Mouse (Mus musculus) neural tube, embryonic 12.5 days (tissue): ENCODE data around the gene Tvp23a. TPM values are rescaled to one million over a fixed set of nuclear protein-coding genes. Genes with fewer than 3 reads are reported as not detected.
A peak's percentile ranks its signal among the peaks of the same experiment; 100 is the strongest.

ENCODE experiments used
- ATAC-seq: fragments of 200-750 bp; cut with Nextera tagmentation; 2 replicates; pipeline ENCODE4 v1.8.0; 2017; ENCODE audit warnings: low read depth, mild to moderate bottlenecking, moderate TSS enrichment, moderate library complexity; ENCODE audit not compliant: low FRiP score
- H3K27ac ChIP-seq: fragments of 300-500 bp; sonication (generic); 2 replicates; pipeline ENCODE4 v1.5.1; 2016
- H3K27me3 ChIP-seq: fragments of 300-500 bp; sonication (generic); replicated peaks from 2 replicates; pipeline ENCODE4 v1.6.1; 2016; ENCODE audit warnings: mild to moderate bottlenecking
- H3K36me3 ChIP-seq: fragments of 300-500 bp; sonication (generic); 2 replicates; pipeline ENCODE4 v1.6.1; 2016; ENCODE audit warnings: mild to moderate bottlenecking
- H3K4me1 ChIP-seq: fragments of 300-500 bp; sonication (generic); 2 replicates; pipeline ENCODE4 v1.6.1; 2016
- H3K4me2 ChIP-seq: fragments of 300-500 bp; sonication (generic); replicated peaks from 2 replicates; pipeline ENCODE4 v1.6.1; 2016; ENCODE audit warnings: mild to moderate bottlenecking
- H3K4me3 ChIP-seq: fragments of 300-500 bp; sonication (generic); 2 replicates; pipeline ENCODE4 v1.5.1; 2016
- H3K9ac ChIP-seq: fragments of 300-500 bp; sonication (generic); 2 replicates; pipeline ENCODE4 v1.6.1; 2016; ENCODE audit warnings: mild to moderate bottlenecking
- H3K9me3 ChIP-seq: fragments of 300-500 bp; sonication (generic); 2 replicates; pipeline ENCODE4 v1.6.1; 2016; ENCODE audit warnings: mild to moderate bottlenecking
- WGBS: fragments of 180-500 bp; shearing (Covaris S2); methylation state at CpG from one replicate; pipeline ENCODE4 v1.1.7; 2016; 5-methylcytosine and 5-hydroxymethylcytosine counted together
- polyA plus RNA-seq: library from polyadenylated mRNA; unstranded; fragments of >200 nt; fragmentation: Nextera tagmentation; extraction: Ambion mirVana; gene quantifications from 2 replicates; pipeline ENCODE4 v1.2.1, GENCODE M21; 2016

Gene Tvp23a
- polyA plus RNA-seq, 1 experiment from 2014 or later: 33.8 TPM

GRCm38 (mm10) chr16:10384060-10384497, 63.1 kb downstream of the Tvp23a start:
- H3K9ac ChIP-seq: no peak overlapping the region
- H3K9me3 ChIP-seq: no peaks in the 10 kb centered on the region
- no peaks in the 10 kb centered on the region for H3K36me3 ChIP-seq
- H3K27me3 ChIP-seq: no peaks in the 10 kb centered on the region
- no peaks in the 10 kb centered on the region for H3K4me1 ChIP-seq
- H3K27ac ChIP-seq: no peak overlapping the region
- H3K4me2 ChIP-seq: peak overlapping the region; percentile 41
- 30% methylated on average over 8 of the region's 8 CpGs for WGBS
- no peak for ATAC-seq
- no peak overlapping the region for H3K4me3 ChIP-seq

- no peak overlapping the region for H3K27ac ChIP-seq
- 67% methylated on average over 2 of the region's 2 CpGs for WGBS
- no peaks in the 10 kb centered on the region for H3K9me3 ChIP-seq
- no peaks in the 10 kb centered on the region for H3K27me3 ChIP-seq
- H3K36me3 ChIP-seq: no peaks in the 10 kb centered on the region
- no peak overlapping the region for H3K4me2 ChIP-seq
- H3K4me3 ChIP-seq: no peak overlapping the region
- no peaks in the 10 kb centered on the region for H3K4me1 ChIP-seq
- no peak for ATAC-seq
- H3K9ac ChIP-seq: no peak overlapping the region
These were observed 67.6 kb downstream of the Tvp23a start for GRCm38 (mm10) chr16:10379531-10379930.

- Histone ChIP-seq H3K4me2 (no peak overlapping the region), H3K27ac (no peak overlapping the region), H3K27me3 (no peaks in the 10 kb centered on the region), H3K4me3 (no peak overlapping the region), H3K9me3 (no peaks in the 10 kb centered on the region), H3K9ac (no peak overlapping the region), H3K4me1 (no peaks in the 10 kb centered on the region), H3K36me3 (no peaks in the 10 kb centered on the region)
- no peak for ATAC-seq
- 32% methylated on average over 1 of the region's 1 CpGs for WGBS
These were observed 69.9 kb downstream of the Tvp23a start for GRCm38 (mm10) chr16:10377286-10377685.

- 30% methylated on average over 13 of the region's 13 CpGs for WGBS
- Histone ChIP-seq H3K36me3 (no peaks in the 10 kb centered on the region), H3K4me1 (peaks cover 7% of the 10 kb centered on the region), H3K9ac (no peak overlapping the region), H3K27ac (no peak overlapping the region), H3K4me2 (peak overlapping the region; percentile 48), H3K27me3 (no peaks in the 10 kb centered on the region), H3K4me3 (no peak overlapping the region), H3K9me3 (no peaks in the 10 kb centered on the region)
- peak; percentile 66 for ATAC-seq
These were observed 72.7 kb downstream of the Tvp23a start for GRCm38 (mm10) chr16:10374254-10375011.

DNA sequence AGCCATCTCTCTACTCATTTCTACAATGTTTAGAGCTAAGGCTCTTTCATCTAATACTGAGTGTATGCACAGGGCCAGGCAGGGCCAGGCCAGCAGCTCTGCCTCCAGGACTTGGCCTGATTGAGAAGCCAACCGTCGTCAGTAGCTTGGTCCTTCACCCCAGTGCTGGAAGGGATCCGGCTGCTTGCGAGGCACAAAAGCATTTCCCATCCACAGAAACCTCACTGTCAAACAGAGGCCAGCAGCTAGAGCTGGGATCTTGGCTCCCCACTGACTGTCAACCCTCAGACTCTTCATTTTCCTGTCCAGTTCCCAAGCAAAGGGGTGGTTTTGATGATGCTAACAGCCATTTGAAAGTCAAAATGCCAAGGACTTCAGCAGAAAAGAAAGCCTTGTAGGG, 74.8 kb downstream of the Tvp23a start:
- H3K36me3 ChIP-seq: no peaks in the 10 kb centered on the region
- 77% methylated on average over 4 of the region's 4 CpGs for WGBS
- no peak overlapping the region for H3K9ac ChIP-seq
- no peaks in the 10 kb centered on the region for H3K27me3 ChIP-seq
- H3K27ac ChIP-seq: no peak overlapping the region
- no peak overlapping the region for H3K4me3 ChIP-seq
- H3K9me3 ChIP-seq: no peaks in the 10 kb centered on the region
- peaks cover 13% of the 10 kb centered on the region for H3K4me1 ChIP-seq
- H3K4me2 ChIP-seq: no peak overlapping the region
- ATAC-seq: no peak

Other genes starting within 250 kb of the Tvp23a start
- gene Emp2, start 133.4 kb downstream of the Tvp23a start, polyA plus RNA-seq: 2.5 TPM in 2 replicates
- gene Tekt5, start 51.9 kb downstream of the Tvp23a start, polyA plus RNA-seq: 0.65 and 0.82 TPM in 2 replicates
- gene Nubp1, start 35.4 kb downstream of the Tvp23a start, polyA plus RNA-seq: 54.3 and 55.5 TPM in 2 replicates
- gene Ciita, start 32.7 kb upstream of the Tvp23a start, polyA plus RNA-seq: 0.33 and 0.45 TPM in 2 replicates
- gene Dexi, start 95.7 kb upstream of the Tvp23a start, polyA plus RNA-seq: 26.7 and 27.9 TPM in 2 replicates
- gene Clec16a, start 98.0 kb upstream of the Tvp23a start, polyA plus RNA-seq: 57.2 TPM in 2 replicates